Mouse (Mus musculus) lung, adult 18-20 months (tissue): ENCODE measurements around the gene Zfp799.
A peak's percentile ranks its signal among the peaks of the same experiment; 100 is the strongest.
"Not testable (repeated sequence)": the region's sequence is repeated elsewhere in the genome, so short reads cannot be mapped to it uniquely, and the experiment has no call there.

Source experiments
- DNase-seq, 2 experiments: peaks; one replicate each; pipeline ENCODE4 v3.0.0; 2022; ENCODE audit warnings: mixed read lengths in 2 of 2

Zfp799 gene

DNA sequence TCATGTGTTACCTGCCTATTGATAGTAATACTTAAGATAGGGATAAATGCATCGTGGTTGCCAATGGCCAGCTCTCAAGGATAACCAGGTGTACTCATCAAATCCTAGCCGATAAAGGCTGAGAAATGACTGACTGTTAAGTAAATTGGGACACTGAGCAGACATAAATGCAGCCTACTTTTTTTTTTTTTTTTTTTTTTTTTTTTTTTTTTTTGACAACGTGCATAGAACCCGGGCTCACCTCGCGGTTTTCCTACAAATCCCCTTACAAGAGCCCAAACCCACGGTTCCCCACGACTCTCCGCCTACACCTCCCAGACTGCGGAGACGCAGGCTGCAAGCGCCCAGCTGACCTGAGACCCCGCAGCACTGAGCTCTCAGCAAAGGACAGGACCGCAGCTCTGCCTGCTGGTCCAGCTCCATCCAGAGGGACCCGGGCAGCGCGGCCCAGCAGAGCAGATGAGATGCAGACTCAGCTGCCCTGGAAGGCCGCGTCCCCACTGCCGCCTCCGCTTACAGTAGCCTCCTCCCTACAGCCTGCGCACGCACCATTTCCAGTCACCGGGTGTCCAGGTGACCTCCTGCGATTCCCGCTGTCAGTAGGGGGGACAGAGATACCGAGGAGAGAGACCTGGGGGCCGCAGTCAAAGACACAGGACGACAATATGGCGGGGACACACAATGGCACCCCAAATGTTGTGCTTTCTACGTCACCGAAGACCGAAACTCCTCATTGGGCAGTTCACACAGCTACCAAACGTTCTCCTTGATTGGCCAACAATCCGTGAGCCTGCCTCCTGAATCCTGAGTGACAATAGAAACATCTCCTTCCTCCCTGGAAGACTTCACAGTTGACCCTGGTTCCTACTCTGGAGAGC lies at the start of gene Zfp799:
Gene Zfp799, minus strand, starts transcription at position 722 of the 878 bp plus-strand sequence.
- DNase-seq = peak; percentile 74 to 79

DNA sequence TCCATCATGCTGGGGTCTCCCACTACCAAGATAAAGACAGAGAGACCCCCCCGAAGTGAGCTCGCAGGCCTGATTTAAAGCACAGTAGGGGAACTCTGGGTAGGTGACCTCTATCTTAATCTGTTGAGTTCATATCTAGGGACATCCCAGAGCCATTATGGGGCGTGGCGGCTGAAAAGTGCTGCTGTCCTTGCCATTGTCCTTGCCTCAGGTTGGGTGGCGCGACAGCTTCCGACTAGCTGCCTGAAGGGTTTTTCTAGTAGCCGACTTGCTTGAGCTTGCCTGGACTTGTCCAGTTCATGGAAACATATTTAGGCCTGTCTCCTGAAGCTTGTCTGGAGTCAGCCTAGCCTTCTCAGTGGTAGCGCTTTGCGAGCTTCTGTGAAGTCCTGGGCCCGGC lies 48.7 kb upstream of the Zfp799 start:
- peak in 1 of 2 experiments; percentile 1 for DNase-seq

DNA sequence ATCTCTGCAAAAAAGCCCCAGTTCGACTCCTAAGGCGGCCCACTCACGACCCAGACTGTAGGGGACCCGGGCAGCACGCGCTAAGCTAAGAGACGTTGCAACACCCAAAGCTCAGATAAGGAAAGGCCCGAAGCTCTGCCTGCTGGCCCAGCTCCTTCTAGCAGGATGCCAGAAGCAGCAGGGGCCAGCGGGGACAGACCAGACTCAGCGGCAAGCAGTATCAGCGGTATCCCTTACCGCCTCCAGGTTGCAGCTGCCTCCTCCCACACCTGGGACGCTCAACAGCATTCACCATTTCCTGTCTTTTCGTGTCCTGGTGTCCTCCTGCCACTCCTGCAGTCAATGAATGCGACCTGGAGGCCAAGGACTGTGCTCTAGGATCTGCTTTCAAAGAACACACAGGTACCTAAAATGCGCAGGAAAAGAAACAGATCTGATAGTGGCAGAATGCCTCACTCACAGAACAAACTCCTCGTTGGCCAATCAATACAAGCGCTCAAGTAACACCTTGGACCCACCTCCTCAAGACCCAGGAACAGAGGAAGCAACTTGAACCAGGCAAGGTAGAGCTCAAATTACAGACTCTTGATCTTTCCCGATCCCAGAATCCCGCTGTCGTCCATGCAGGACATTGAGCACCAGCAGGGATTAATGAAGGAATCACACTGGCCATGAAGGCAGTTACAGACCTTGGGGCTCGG lies 47.6 kb upstream of the Zfp799 start:
- no peak for DNase-seq

DNA sequence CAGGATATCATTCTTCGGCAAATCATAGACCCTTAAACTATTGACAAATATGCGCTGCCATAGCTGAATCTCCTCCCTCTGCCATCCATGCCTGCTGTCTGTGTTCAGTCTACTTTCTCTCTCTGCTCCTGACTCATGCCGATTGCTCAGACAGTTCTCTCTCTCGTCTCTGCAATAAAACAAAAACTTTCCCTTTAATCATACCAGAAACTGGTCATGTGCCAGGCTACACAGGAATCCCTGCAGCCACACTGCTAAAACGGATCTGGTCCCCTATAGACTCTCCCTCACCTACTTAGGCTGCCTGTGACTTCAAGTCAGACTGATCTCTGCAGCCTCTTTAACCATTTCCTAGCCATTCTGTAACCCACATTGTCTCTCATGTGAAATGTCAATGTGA lies 42.6 kb upstream of the Zfp799 start:
- DNase-seq = no peak

DNA sequence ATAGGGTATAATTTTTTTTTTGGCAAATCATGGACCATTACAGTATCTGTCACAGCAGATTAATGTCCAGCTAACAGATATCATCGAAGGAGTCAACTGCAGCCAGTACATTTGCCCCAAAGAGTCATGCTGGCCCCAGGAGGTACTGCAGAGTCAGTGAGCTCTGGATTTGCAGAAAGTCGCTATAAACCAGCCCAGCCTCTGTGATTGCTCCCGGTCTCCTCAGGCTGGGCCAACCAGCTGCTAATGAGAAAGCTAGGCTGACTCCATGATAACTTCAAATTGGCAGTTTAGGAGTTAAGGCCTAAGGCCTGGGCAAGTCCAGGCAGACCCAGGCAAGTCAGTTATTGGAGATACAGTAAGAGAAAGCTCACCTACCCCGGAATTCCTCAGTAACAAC lies 42.0 kb upstream of the Zfp799 start:
- DNase-seq = no peak

DNA sequence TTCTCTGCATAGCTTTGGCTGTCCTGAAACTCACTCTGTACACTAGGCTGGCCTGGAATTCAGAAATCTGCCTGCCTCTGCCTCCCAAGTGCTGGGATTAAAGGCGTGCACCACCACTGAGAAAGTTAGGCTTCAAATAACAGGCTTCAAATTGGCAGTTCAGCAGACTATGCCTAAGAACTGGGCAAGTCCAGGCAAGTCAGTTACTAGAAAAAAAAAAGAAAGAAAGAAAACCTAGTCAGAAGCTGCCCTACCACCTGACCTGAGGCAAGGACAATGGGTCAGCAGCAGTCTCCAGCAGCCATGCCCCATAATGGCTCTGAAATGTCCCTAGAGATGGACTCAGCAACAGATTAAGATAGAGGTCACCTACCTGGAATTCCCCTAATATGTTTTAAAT lies 41.4 kb upstream of the Zfp799 start:
- no peak for DNase-seq

DNA sequence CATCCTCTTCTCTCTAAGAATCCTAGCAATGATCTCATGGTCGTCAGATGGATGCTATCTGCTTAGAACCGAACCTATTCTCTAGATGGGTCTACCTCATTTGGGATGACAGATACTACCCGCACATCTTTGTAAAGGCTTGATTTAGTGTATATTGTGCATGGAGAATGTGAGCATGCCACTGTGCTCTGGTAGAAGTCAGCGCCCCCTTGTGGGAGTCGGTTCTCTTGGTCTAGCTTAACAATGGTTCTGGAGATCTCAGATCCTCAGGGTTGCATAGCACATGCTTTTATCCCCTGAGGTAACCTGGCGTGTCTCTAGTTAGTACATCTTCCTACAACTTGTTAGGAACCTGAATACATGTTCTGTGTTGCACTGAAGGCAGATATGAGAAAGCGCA lies 37.2 kb upstream of the Zfp799 start:
- not testable (repeated sequence) for DNase-seq

DNA sequence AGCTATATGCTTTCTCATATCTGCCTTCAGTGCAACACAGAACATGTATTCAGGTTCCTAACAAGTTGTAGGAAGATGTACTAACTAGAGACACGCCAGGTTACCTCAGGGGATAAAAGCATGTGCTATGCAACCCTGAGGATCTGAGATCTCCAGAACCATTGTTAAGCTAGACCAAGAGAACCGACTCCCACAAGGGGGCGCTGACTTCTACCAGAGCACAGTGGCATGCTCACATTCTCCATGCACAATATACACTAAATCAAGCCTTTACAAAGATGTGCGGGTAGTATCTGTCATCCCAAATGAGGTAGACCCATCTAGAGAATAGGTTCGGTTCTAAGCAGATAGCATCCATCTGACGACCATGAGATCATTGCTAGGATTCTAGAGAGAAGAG lies 26.7 kb upstream of the Zfp799 start:
- not testable (repeated sequence) for DNase-seq

DNA sequence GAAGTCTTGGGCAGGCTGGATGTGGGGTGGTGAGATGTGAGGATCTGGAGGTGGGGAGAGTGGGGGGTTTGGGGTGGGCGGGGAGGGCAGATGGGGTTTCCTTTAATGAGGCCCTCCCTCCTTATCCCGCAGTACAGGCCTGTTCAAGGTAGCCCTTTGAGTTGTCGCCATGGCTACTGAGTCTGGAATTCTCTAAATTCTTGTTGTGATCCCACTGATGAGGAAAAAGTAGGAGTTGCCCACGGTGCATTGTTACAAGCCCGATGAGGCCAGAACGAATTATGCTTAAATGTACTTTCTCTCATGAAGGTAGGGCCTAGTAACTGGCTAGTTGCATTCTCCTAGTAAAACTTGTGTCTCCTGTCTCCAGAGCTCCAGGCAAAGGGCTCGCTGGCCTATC lies 21.5 kb upstream of the Zfp799 start:
- DNase-seq = no peak

DNA sequence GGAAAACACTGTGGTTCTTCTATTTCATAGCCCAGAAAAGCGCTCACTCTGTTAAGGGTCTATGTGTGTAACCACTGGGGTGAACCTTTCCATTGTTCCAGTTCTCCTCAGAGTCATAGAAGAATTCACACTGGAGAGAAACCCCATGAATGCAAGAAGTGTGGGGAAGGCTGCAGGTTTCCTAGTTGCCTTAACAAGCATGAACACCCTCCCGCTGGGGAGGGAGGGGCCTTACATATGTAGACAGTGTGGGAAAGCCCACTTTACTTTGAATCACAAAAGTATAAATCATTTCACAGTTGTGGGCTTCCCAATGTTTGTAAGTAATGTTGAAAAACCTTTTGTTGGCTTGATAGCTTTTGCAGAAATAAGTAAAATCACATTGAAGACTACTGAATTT lies 11.3 kb upstream of the Zfp799 start:
- no peak for DNase-seq

DNA sequence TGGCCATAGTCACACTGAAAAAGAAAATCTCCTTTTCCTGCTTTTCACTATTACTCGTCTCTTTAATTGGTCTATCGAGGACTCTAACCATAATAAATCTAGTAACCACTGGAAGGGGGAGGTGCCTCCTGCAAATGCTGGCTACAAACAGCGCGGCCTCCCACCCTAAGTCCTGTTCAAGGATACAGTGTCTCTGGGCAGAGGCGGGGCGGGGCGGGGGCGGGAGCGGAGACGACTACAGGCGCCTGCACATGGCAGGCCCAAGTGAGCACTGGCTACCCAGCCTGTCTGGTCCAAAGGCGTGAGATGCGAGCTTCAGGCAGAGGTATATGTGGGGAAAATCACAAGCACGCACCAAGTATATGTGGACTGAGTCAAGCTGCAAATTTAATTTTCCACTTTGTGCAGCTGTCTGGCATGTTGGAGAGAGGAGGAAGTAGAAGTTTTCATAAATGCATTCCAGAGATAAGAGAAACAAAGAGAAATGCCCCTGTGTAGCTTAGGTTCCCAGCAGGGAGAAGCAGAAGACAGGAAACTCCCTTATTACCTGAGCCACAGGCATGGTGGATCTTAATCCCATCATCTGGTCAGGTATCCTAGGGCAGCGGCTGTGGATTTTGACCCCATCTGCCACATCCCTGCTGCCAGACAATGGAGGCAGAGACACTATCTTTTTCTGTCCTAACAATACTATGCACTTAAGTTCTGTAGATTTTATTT lies 9.2 kb upstream of the Zfp799 start:
- DNase-seq = no peak

DNA sequence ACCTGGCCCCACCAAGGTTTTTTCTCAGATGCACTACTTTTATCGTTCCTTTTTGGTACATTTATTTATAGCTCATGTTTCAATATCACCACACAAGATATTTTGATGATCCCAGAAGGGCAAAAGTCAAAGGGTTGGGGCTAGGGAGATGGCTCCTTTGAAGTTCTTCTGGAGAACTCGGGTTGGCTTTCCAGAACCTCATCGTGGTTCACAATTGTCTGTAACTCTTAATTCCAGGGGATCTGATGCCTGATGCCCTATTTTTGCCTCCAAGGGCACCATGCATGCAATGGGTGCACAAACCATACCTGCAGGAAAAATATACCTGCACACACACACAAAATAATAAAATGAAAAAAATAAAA lies 339 bp upstream of the Zfp799 start:
- no peak for DNase-seq

DNA sequence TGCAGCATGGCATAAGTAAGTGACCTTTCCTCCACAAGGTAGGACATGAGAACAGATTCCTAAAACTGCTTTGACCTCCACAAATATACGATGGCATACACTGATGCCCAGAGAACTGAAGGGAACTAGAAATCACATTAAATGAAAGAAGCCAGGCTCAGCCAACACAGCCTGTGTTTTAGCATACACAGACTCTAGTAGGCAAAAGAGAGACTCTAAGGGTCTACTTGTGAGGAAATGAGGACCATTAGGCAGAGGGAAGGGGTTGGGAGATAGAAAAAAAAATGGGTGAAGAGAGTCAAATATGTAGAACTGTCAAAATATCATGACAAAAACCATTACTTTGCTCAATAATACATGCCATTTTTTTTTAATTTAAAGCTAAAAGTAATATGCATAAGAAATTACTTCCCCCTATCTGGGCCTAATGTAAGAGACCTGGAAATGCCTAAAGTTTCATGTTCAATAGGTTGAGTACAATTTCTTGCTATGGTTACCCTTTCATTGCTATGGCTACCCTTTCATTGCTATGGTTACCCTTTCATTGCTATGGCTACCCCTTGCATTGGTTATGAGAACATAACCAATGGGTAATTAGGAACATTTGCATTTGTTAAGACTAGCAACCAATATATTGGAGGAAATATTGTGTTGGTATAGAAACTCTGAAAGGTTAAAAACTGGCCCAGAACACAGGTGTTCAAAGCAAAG lies 13.8 kb downstream of the Zfp799 start:
- no peak for DNase-seq

DNA sequence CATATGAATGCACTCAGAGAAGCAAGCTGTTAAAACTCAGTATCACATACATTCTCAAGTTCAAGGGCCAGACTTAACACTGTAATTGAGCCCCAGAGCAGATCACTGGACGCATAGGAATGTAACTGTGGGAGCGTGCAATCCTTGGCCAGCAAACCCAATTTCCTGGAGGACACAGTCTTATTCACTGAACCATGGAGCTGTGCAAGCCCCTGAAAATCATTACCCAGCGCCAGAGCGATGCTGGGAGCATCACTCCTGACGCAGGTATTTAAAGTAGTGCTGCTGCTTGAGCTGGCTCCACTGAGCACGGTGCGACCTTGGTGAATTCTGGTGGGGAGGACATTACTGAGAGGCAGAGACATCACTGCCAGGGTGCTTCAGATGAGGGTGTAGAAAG lies 15.9 kb downstream of the Zfp799 start:
- DNase-seq = no peak

DNA sequence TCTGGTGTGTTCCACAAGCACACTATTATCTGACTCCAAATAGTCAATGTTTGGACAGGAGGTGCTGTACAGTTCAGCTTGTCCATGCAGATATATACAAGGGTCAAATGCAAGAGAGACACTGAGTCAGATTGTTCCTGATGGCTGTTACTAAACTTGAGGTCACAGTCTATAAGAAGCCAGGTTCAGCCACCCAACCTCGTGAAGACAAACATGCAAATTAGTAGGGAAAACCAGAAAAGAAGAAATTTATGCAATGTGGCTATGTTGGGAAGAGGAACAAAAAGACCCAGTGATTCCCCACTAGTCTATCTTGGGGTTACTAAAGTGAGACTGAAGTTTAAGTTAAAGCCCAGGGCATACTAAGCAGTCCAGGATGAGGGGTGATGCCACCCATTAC lies 19.4 kb downstream of the Zfp799 start:
- DNase-seq = no peak

DNA sequence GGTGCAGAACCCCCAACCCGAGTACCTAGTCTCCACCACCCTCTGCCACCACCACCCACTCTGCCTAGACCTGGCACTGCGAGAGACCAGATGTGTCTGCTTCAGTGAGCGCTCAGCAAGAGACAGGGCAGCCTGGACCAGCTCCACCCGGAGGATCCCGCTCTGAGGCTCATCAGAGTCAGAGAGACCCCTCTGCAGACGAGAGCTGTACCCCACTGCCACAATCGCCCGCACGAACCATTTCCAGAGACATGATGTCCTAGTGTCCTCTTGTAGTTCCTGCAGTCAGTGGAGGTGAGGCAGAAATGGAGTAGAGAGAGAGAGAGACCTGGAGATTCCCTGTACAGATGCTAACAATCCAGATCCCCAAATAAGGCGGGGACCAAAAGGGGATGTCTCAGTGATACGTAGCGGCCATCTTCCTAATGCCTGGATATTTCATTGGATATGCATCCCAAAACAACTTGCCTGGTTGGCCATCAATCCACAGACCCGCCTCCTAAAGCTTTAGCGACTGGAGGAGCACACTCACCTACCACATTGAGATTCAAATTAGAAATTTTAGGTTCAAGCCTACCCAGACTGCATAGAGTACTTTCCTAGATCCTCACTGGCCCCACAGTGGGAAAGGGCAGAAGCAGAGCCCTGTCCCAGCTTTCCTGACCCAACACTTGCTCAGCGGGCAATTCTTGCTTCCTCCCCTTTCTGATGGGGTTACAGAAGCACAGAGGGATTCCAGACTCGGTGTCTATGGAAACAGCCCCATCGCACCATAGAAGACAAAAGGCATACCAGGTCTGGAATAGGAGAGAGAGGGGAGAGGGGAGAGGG lies 20.3 kb downstream of the Zfp799 start, which contains the start of gene Zfp811:
Gene Zfp811, minus strand, starts transcription at position 388 of the 831 bp plus-strand sequence.
- DNase-seq = no peak

DNA sequence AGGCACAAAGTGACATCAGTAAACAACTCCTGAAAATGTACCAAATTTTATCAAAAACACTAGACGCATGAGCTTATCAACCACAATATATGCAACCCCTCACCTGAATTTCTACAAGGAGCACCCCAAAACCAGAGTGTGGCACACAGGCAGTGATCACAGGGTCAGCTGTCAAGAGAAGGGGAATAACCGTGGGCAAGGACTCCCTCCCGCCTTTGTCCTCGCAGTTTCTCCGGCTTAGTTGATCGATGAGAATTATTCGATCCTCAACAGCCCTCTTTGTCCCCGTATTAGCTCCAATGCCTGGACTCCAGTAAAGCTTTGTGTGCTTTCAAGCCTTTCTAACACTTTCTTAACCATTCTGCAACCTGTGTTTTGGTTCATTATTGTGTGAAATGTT lies 21.1 kb downstream of the Zfp799 start:
- DNase-seq = no peak

DNA sequence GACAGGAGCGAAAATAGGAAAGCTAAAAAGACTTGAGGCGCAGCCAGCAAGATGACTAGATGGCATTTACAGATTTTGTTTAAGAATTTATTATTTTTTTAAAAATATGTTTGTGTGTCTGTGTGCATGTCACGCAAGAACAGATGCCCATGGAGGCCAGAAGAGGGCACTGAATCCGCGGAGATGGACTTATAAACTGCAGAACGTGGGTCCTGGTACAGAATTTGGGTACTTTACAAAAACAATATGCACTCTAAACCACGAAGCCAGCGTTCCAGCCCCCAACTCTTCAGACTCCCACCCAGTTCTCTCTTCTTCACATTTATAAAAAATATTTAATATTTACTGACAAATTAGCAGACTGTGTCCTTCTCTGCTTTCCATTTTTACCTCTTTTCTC lies 40.8 kb downstream of the Zfp799 start:
- DNase-seq = no peak

DNA sequence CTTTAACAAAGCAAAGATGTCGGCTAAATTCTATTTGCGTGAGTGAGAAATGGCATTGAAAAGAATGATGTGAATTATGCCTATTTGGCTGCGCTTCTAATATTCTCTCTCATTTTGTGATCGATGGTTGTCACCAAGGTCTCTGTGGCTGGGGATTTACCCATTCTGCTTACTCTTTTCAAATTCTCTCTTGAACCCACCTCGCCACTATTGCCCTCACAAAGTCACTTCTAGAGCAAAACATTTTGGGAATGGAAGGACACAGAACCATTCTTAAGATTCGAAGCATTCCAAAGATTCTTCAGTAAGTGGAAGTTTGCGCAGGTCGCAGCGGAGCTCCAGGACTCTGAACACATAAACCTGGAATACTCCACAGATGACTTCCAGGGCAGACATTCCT lies 41.5 kb downstream of the Zfp799 start:
- DNase-seq = no peak

DNA sequence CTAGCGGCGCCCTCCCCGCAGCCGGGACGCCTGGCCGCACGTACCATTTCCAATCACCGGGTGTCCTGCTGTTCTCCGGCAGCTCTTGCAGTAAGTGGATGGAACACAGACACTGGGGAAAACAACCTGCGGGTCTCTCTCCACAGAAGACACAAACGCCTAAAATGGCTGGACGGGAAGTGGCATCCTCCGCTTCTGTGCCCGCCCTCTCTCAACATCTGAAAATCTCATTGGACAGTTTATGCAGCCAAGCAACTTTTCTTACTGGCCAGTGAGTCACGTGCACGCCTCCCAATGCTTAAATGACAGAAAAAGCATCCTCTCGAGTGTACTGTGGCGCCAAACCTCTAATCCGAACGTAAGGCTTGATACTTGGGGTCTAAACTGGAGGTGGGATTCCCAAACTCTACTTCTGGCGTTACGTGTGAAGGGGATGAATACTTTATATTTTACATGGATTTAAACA lies 41.9 kb downstream of the Zfp799 start, which contains the start of gene Zfp871:
Gene Zfp871, minus strand, starts transcription at position 194 of the 466 bp plus-strand sequence.
- peak; percentile 91 to 93 for DNase-seq

DNA sequence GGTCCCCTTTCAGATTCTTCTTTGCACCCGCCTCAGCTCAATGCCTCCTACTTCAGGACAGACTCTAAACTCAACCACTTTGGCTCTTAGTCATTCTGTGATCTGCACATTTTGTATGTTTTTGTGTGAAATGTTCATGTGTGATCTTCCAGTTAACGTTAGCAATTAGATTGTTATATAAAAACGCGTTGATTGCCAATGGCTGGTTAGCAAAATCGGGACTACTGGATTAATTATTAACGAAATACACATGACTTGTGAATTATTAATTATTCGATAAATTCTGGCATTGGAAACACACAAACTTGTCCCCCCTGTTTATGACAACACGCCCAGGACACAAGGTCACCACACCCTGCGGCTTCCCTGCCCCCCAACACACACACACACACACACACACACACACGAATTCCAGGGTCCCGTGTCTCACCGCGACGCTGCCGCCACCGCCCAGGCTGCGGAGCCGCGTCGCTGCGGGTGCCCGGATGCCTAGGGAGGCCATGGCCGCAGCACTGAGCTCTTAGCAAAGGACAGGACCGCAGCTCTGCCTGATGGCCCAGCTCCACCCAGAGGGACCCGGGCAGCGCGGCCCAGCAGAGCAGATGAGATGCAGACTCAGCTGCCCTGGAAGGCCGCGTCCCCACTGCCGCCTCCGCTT lies 42.5 kb downstream of the Zfp799 start:
- DNase-seq = no peak
